Mouse (Mus musculus): ENCODE results near the gene Aff1. TPM values are rescaled to one million over a fixed set of nuclear protein-coding genes. Genes with fewer than 3 reads are reported as not detected.

Gene Aff1
- polyA plus RNA-seq, 1 experiment: 19.2 TPM

DNA sequence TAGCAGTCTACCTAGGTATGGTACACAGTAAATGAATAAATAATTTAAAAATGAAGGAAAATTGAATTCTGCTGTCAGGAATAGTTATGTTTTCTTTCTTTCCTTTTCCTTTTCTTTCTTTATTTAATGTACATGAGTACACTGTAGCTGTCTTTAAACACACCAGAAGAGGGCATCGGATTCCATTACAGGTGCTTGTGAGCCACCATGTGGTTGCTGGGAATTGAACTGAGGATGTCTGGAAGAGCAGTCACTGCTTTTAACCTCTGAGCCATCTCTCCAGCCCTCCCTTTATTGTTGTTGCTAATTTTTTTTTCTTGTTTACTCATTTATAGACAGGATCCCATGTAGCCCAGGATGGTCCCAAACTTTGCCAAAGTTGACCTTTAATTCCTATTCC lies 38.0 kb downstream of the Aff1 start:
- peaks cover 2% of the 10 kb centered on the region; the same call in 1 of the 2 replicates for H3K4me1 ChIP-seq (ENCODE audit: control insufficient read depth, insufficient read depth, low read length)
- no peak for TF ChIP-seq CTCF (IDR thresholded peaks at IDR 0.05; ENCODE audit: insufficient read depth, low read length)
- no peak for TF ChIP-seq POLR2A (IDR thresholded peaks at IDR 0.05; ENCODE audit: borderline replicate concordance, extremely low read depth, low read depth, low read length)
- 97% methylated on average over 1 of the region's 1 CpGs for WGBS
- H3K4me3 ChIP-seq (replicated peaks; ENCODE audit: extremely low read depth, low read depth, low read length): no peak overlapping the region
- DNase-seq: no peak

DNA sequence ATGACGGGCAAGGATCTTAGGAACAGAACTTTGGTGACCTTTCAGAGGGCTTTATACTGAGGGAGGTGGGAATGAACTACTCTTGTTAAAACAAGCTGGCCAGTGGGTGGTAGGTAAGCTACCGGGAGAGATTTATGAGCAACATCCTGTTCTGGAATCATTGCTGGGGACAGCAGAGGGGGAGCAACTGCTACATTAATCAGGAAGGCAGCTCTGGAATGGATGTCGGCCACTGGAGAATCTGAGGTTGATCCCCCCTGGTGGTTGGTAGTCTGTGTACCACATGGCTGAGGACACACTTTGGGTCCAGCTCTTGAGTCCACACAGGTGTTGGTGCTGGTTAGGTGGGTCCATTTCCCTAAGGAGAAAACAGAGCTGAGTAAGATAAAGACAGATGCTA lies 38.6 kb downstream of the Aff1 start:
- H3K4me1 ChIP-seq (ENCODE audit: control insufficient read depth, insufficient read depth, low read length): peaks cover 3% of the 10 kb centered on the region; the same call in 1 of the 2 replicates
- WGBS: 50% methylated on average over 3 of the region's 3 CpGs
- DNase-seq: no peak
- TF ChIP-seq POLR2A (IDR thresholded peaks at IDR 0.05; ENCODE audit: borderline replicate concordance, extremely low read depth, low read depth, low read length): no peak
- TF ChIP-seq CTCF (IDR thresholded peaks at IDR 0.05; ENCODE audit: insufficient read depth, low read length): no peak
- no peak overlapping the region for H3K4me3 ChIP-seq (replicated peaks; ENCODE audit: extremely low read depth, low read depth, low read length)

DNA sequence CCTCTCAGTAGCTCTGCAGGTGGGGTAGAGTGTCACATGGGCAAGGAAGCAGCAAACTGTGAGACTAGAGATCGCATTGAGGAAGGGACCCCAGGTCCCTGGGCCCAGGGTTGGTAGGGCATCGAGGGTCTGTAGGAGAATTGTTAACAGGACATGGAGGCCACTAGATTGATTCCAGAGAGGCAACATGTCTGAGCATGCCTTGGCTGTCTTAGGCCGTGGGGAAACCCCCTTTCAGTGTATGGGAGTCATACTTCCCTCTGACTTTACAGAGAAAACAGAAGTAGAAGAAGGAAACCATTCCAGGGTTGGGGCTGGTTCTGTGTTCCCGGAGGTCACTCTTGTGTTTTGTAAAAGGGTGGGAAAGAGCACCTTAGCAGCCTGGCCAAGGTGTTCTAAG lies 40.4 kb downstream of the Aff1 start:
- H3K4me1 ChIP-seq (ENCODE audit: control insufficient read depth, insufficient read depth, low read length): peaks cover 5% of the 10 kb centered on the region; the same call in 1 of the 2 replicates
- no peak for DNase-seq
- H3K4me3 ChIP-seq (replicated peaks; ENCODE audit: extremely low read depth, low read depth, low read length): no peak overlapping the region
- TF ChIP-seq POLR2A (IDR thresholded peaks at IDR 0.05; ENCODE audit: borderline replicate concordance, extremely low read depth, low read depth, low read length) (no peak), CTCF (IDR thresholded peaks at IDR 0.05; ENCODE audit: insufficient read depth, low read length) (no peak)
- 82% methylated on average over 4 of the region's 4 CpGs for WGBS

DNA sequence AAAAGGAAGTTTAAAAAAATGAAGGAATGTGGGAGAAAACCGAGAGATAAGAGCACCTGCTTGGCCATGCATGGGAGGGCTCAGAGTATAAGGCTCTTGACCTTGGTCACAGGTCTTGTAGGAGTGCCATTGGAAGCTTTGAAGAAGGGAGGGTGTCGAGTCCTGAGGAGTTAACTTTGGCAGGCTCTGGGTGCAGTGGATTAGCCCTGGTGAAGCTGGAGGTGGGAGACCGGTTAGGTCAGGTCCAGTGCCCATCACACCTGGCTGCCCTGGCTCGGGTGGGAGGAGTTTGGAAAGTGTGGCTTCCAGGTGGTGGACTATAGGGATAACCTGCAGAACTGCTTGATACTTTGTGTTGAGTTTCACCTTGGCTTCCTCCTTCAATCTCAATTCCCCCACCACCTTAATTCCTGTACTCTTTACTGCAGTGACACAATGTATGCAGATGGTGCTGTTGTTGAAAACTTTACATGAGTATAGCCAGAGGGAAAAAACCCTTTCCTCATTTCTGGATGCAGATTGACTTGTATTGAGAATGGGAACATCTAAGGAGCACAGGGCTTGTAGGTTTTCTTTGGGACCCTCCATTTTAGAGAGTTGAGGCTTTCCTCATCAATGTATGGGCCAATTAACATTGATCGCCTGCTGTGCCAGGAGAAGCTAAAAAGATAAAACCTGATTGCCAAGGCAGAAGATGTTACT lies 43.4 kb downstream of the Aff1 start:
- no peak for TF ChIP-seq POLR2A (IDR thresholded peaks at IDR 0.05; ENCODE audit: borderline replicate concordance, extremely low read depth, low read depth, low read length)
- TF ChIP-seq CTCF (IDR thresholded peaks at IDR 0.05; ENCODE audit: insufficient read depth, low read length): no peak
- Histone ChIP-seq H3K4me1 (ENCODE audit: control insufficient read depth, insufficient read depth, low read length) (peaks cover 5% of the 10 kb centered on the region), H3K4me3 (replicated peaks; ENCODE audit: extremely low read depth, low read depth, low read length) (no peak overlapping the region)
- DNase-seq: no peak
- 55% methylated on average over 5 of the region's 5 CpGs for WGBS

DNA sequence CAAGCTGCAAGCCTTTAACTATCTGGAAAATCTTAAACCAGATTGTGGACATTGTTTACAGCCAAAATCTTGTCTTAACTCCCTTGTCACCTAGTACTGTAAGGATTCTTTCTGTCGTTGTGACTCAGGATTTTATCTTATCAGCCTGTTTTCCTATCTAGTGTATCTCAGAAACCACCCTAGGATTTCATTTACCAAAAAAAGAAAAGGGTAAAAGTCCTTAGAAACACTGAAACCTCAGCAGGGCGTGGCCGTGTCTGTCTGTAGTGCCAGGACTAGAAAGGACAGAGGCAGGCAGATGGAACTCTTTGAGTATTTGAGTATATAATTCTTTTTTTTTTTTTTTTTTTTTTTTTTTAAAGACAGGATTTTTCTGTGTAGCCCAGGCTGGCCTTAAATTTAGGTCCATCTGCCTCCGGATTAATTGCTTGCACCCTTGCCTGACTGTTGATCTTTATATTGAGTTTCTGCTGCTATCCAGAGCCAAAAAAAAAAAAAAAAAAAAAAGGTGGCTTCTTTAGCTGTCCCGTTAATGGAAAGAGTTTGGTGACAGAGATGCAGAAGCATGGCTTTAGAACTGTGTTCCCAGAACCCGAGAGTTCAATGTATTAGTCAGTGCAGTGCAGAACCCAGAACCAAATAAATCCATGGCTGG lies 44.5 kb downstream of the Aff1 start:
- no peak for DNase-seq
- Histone ChIP-seq H3K4me3 (replicated peaks; ENCODE audit: extremely low read depth, low read depth, low read length) (no peak overlapping the region), H3K4me1 (ENCODE audit: control insufficient read depth, insufficient read depth, low read length) (peaks cover 5% of the 10 kb centered on the region)
- 49% methylated on average over 6 of the region's 6 CpGs for WGBS
- TF ChIP-seq POLR2A (IDR thresholded peaks at IDR 0.05; ENCODE audit: borderline replicate concordance, extremely low read depth, low read depth, low read length): no peak
- no peak for TF ChIP-seq CTCF (IDR thresholded peaks at IDR 0.05; ENCODE audit: insufficient read depth, low read length)

DNA sequence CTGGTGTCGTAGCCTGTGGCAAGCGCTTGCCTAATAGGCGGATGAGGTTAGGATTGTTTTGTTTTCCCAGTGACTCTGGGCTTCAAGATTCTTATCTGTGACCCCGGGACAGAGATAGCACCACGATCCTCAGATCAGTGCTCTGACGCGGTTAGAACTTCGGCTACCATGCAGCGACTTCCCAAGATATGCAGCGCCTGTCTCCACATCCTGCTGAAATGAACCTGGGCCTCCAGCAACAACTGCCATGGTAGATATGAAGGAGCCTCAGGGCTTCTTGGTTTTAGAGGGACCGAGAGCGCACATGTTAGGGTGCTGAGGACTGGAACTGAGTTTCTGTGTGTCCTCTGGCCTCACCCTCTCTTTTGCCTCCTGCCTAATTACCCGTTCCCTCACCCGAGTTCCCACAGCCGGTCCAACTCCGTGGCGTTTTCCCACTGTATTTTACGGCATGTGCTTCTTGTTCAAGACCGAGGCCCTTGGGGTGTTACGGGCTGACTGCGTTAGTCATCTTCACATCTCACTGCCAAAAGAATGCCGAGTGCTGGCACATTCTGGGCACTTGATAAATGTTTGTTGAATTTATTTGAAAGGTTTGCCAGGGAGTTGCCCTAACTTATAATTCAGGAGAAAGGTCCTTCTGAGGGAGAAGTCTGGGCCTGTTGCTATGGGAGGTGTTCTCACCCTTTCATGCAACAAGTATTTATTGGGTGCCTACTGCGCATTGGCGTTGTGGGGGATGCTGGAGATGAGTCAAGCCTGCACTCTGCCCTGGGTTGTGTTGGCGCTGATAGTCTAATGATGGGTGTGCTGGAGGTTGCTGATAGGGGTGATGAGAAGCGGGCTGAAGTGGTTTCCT lies 45.3 kb downstream of the Aff1 start:
- H3K4me1 ChIP-seq (ENCODE audit: control insufficient read depth, insufficient read depth, low read length): peaks cover 5% of the 10 kb centered on the region
- DNase-seq: peak; percentile 63
- TF ChIP-seq CTCF (IDR thresholded peaks at IDR 0.05; ENCODE audit: insufficient read depth, low read length) (no peak), POLR2A (IDR thresholded peaks at IDR 0.05; ENCODE audit: borderline replicate concordance, extremely low read depth, low read depth, low read length) (no peak)
- WGBS: 49% methylated on average over 26 of the region's 26 CpGs
- no peak overlapping the region for H3K4me3 ChIP-seq (replicated peaks; ENCODE audit: extremely low read depth, low read depth, low read length)

DNA sequence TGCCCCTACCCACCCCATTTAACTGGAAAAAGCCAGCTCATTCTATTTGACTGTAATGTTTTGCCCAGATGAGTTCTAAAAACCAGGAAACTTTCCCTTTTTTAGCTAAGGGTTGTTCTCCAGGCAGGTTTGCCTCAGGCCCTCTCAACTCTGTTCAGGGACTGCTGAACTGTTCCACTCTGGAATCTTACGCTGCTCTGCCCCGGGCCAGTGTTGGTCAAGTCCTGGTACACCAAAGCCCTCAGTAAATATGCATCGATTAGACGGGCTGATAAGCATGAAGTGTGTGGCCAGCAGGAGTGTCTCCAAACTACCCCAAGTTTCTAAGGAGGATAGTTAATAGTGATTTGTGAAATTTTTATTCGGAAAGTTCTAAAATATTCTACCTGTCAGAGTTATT lies 46.3 kb downstream of the Aff1 start:
- 64% methylated on average over 5 of the region's 5 CpGs for WGBS
- DNase-seq: no peak
- Histone ChIP-seq H3K4me3 (replicated peaks; ENCODE audit: extremely low read depth, low read depth, low read length) (no peak overlapping the region), H3K4me1 (ENCODE audit: control insufficient read depth, insufficient read depth, low read length) (peaks cover 5% of the 10 kb centered on the region)
- TF ChIP-seq POLR2A (IDR thresholded peaks at IDR 0.05; ENCODE audit: borderline replicate concordance, extremely low read depth, low read depth, low read length) (no peak), CTCF (IDR thresholded peaks at IDR 0.05; ENCODE audit: insufficient read depth, low read length) (no peak)

DNA sequence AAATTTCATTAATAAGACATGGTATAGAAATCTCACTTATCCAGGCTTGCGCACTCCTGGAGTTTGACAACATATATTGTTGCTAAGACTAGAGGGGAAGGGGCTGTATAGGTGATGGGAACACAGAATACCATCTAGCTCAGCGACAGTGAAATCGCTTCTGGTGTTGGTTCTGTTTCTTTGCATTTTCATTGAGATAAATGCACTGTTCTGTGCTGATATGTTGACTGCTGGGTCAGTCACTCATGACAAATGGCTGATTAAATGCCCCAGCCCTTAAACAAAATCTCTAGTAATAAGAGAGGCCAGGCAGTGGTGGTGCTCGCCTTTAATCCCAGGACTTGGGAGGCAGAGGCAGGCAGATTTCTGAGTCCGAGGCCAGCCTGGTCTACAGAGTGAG lies 47.0 kb downstream of the Aff1 start:
- Histone ChIP-seq H3K4me3 (replicated peaks; ENCODE audit: extremely low read depth, low read depth, low read length) (no peak overlapping the region), H3K4me1 (ENCODE audit: control insufficient read depth, insufficient read depth, low read length) (peaks cover 5% of the 10 kb centered on the region)
- DNase-seq: no peak
- TF ChIP-seq POLR2A (IDR thresholded peaks at IDR 0.05; ENCODE audit: borderline replicate concordance, extremely low read depth, low read depth, low read length) (no peak), CTCF (IDR thresholded peaks at IDR 0.05; ENCODE audit: insufficient read depth, low read length) (no peak)
- 93% methylated on average over 5 of the region's 5 CpGs for WGBS

DNA sequence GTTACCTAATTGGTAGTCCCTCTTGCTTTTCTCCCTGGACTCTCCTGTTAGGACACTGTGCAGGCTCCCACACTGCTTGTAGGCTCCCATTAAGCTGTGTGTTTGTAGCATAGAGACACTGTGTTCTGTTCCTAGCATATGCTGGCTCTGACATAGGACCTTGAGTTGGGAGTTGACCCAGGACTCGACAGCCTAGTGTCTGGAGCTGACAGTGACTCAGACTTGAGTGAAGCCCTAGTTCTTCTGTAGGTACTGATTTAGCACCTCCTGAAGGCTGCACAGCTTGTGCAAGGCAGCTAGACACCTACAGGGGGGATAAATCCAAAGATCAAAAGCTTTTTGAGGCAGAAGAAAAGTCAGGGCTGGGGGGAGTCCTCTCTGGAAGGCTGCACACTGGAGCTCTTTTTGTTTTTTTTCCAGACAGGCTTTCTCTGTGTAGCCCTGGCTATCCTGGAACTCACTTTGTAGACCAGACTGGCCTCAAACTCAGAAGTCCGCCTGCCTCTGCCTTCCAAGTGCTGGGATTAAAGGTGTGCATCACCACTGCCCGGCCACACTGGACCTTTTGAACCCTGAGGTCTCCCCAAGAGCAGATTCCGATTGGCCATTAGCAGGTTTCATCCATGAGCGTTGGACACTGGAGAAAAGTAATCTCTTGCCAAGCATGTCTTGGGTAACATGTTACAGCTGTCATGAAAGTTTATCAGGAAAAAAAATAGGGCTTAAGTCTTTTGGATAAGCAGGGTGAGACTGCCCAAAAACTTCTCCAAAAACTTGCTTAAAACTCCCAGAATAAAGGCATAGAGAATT lies 48.1 kb downstream of the Aff1 start:
- H3K4me3 ChIP-seq (replicated peaks; ENCODE audit: extremely low read depth, low read depth, low read length): no peak overlapping the region
- peaks cover 10% of the 10 kb centered on the region for H3K4me1 ChIP-seq (ENCODE audit: control insufficient read depth, insufficient read depth, low read length)
- 64% methylated on average over 5 of the region's 5 CpGs for WGBS
- TF ChIP-seq POLR2A (IDR thresholded peaks at IDR 0.05; ENCODE audit: borderline replicate concordance, extremely low read depth, low read depth, low read length) (no peak), CTCF (IDR thresholded peaks at IDR 0.05; ENCODE audit: insufficient read depth, low read length) (no peak)
- DNase-seq: no peak

Data from lung, adult 2 months (tissue).